Mouse (Mus musculus): ENCODE data around the gene Mthfsd. TPM values are rescaled to one million over a fixed set of nuclear protein-coding genes. Genes with fewer than 3 reads are reported as not detected.
"Not testable (repeated sequence)": the region's sequence is repeated elsewhere in the genome, so short reads cannot be mapped to it uniquely, and the experiment has no call there.

Gene Mthfsd
- 45.2 and 45.8 TPM in 2 replicates for polyA plus RNA-seq (2016; fragmentation: Nextera tagmentation; extraction: Ambion mirVana)

GRCm38 (mm10) chr8:121107668-121108656 is at the start of gene Mthfsd:
Gene Mthfsd (minus strand): TSS chr8:121108392.
- H3K9ac ChIP-seq = peak within 1 kb of the TSS; percentile 90
- 1% methylated on average over 75 of the region's 75 CpGs for WGBS
- H3K4me1 ChIP-seq (replicated peaks) = peaks cover 24% of the 10 kb centered on the region
- peak within 1 kb of the TSS; percentile 78 for H3K4me2 ChIP-seq
- peaks cover 23% of the 10 kb centered on the region for H3K36me3 ChIP-seq
- H3K27ac ChIP-seq (ENCODE audit: poor library complexity, severe bottlenecking) = peak within 1 kb of the TSS; percentile 69
- H3K4me3 ChIP-seq = peak within 1 kb of the TSS; percentile 81
- peaks cover 8% of the 10 kb centered on the region for H3K27me3 ChIP-seq (replicated peaks)
- H3K9me3 ChIP-seq (replicated peaks) = no peaks in the 10 kb centered on the region
- ATAC-seq (ENCODE audit: insufficient number of reproducible peaks, low FRiP score) = peak; percentile 93

GRCm38 (mm10) chr8:121156990-121157491 is 48.8 kb upstream of the Mthfsd start:
- 85% methylated on average over 7 of the region's 7 CpGs for WGBS
- Histone ChIP-seq H3K4me2 (no peak overlapping the region), H3K9me3 (replicated peaks) (no peaks in the 10 kb centered on the region), H3K4me3 (no peak overlapping the region), H3K27me3 (replicated peaks) (no peaks in the 10 kb centered on the region), H3K4me1 (replicated peaks) (peaks cover 34% of the 10 kb centered on the region), H3K27ac (ENCODE audit: poor library complexity, severe bottlenecking) (no peak overlapping the region), H3K36me3 (no peaks in the 10 kb centered on the region), H3K9ac (0 out of 2 replicates have a peak overlapping the region, but pooled peaks have one; percentile 14)
- ATAC-seq (ENCODE audit: insufficient number of reproducible peaks, low FRiP score) = no peak

- no peak overlapping the region for H3K27ac ChIP-seq (ENCODE audit: poor library complexity, severe bottlenecking)
- H3K36me3 ChIP-seq = no peaks in the 10 kb centered on the region
- WGBS = 26% methylated on average over 12 of the region's 12 CpGs
- peaks cover 13% of the 10 kb centered on the region for H3K27me3 ChIP-seq (replicated peaks)
- H3K4me3 ChIP-seq = no peak overlapping the region
- H3K4me2 ChIP-seq = peak overlapping the region; percentile 16; the same call in 1 of the 2 replicates
- no peaks in the 10 kb centered on the region for H3K9me3 ChIP-seq (replicated peaks)
- H3K9ac ChIP-seq = no peak overlapping the region
- H3K4me1 ChIP-seq (replicated peaks) = peaks cover 32% of the 10 kb centered on the region
- no peak for ATAC-seq (ENCODE audit: insufficient number of reproducible peaks, low FRiP score)
These were observed 44.2 kb upstream of the Mthfsd start for GRCm38 (mm10) chr8:121152394-121152793.

GRCm38 (mm10) chr8:121148573-121149083 is 40.4 kb upstream of the Mthfsd start:
- WGBS = 11% methylated on average over 8 of the region's 8 CpGs
- H3K27me3 ChIP-seq (replicated peaks) = peaks cover 22% of the 10 kb centered on the region
- no peak overlapping the region for H3K9ac ChIP-seq
- H3K4me1 ChIP-seq (replicated peaks) = peaks cover 28% of the 10 kb centered on the region
- no peak overlapping the region for H3K27ac ChIP-seq (ENCODE audit: poor library complexity, severe bottlenecking)
- ATAC-seq (ENCODE audit: insufficient number of reproducible peaks, low FRiP score) = no peak
- peak overlapping the region; percentile 18; the same call in 1 of the 2 replicates for H3K4me2 ChIP-seq
- H3K4me3 ChIP-seq = no peak overlapping the region
- H3K9me3 ChIP-seq (replicated peaks) = no peaks in the 10 kb centered on the region
- no peaks in the 10 kb centered on the region for H3K36me3 ChIP-seq

GRCm38 (mm10) chr8:121145457-121146134 is 37.4 kb upstream of the Mthfsd start:
- not testable (repeated sequence) for H3K4me2 ChIP-seq; H3K9me3 ChIP-seq (replicated peaks); H3K27ac ChIP-seq (ENCODE audit: poor library complexity, severe bottlenecking); H3K4me3 ChIP-seq; H3K36me3 ChIP-seq; ATAC-seq (ENCODE audit: insufficient number of reproducible peaks, low FRiP score); H3K9ac ChIP-seq
- Histone ChIP-seq H3K27me3 (replicated peaks) (peaks cover 19% of the 10 kb centered on the region), H3K4me1 (replicated peaks) (peaks cover 18% of the 10 kb centered on the region)
- 63% methylated on average over 4 of the region's 6 CpGs for WGBS

- WGBS = 89% methylated on average over 6 of the region's 6 CpGs
- no peak for ATAC-seq (ENCODE audit: insufficient number of reproducible peaks, low FRiP score)
These were observed 28.7 kb upstream of the Mthfsd start for GRCm38 (mm10) chr8:121136856-121137255.

GRCm38 (mm10) chr8:121134512-121134911 is 26.3 kb upstream of the Mthfsd start:
- Histone ChIP-seq H3K36me3 (peaks cover 24% of the 10 kb centered on the region), H3K4me2 (no peak overlapping the region), H3K27me3 (replicated peaks) (peaks cover 26% of the 10 kb centered on the region), H3K4me3 (no peak overlapping the region), H3K9ac (no peak overlapping the region), H3K27ac (ENCODE audit: poor library complexity, severe bottlenecking) (no peak overlapping the region), H3K9me3 (replicated peaks) (peaks cover 26% of the 10 kb centered on the region), H3K4me1 (replicated peaks) (peaks cover 7% of the 10 kb centered on the region)
- WGBS = 78% methylated on average over 11 of the region's 11 CpGs
- no peak for ATAC-seq (ENCODE audit: insufficient number of reproducible peaks, low FRiP score)

More at GRCm38 (mm10) chr8:121136856-121137255, 28.7 kb upstream of the Mthfsd start:
- Histone ChIP-seq H3K4me2 (no peak overlapping the region), H3K27me3 (replicated peaks) (peaks cover 7% of the 10 kb centered on the region), H3K4me3 (no peak overlapping the region), H3K36me3 (peaks cover 24% of the 10 kb centered on the region), H3K9ac (no peak overlapping the region), H3K4me1 (replicated peaks) (peaks cover 7% of the 10 kb centered on the region), H3K9me3 (replicated peaks) (peaks cover 26% of the 10 kb centered on the region), H3K27ac (ENCODE audit: poor library complexity, severe bottlenecking) (no peak overlapping the region)

- Histone ChIP-seq H3K4me1 (replicated peaks) (peaks cover 12% of the 10 kb centered on the region), H3K9ac (no peak overlapping the region), H3K27me3 (replicated peaks) (peaks cover 30% of the 10 kb centered on the region), H3K9me3 (replicated peaks) (peaks cover 26% of the 10 kb centered on the region), H3K36me3 (peaks cover 24% of the 10 kb centered on the region), H3K4me3 (no peak overlapping the region), H3K4me2 (no peak overlapping the region), H3K27ac (ENCODE audit: poor library complexity, severe bottlenecking) (no peak overlapping the region)
- WGBS = 82% methylated on average over 10 of the region's 10 CpGs
- no peak for ATAC-seq (ENCODE audit: insufficient number of reproducible peaks, low FRiP score)
These were observed 25.9 kb upstream of the Mthfsd start for GRCm38 (mm10) chr8:121134102-121134501.

- Histone ChIP-seq H3K4me2 (no peak overlapping the region), H3K27ac (ENCODE audit: poor library complexity, severe bottlenecking) (no peak overlapping the region), H3K4me3 (no peak overlapping the region), H3K36me3 (peaks cover 19% of the 10 kb centered on the region), H3K27me3 (replicated peaks) (peaks cover 40% of the 10 kb centered on the region), H3K9ac (no peak overlapping the region), H3K9me3 (replicated peaks) (peaks cover 20% of the 10 kb centered on the region), H3K4me1 (replicated peaks) (peaks cover 22% of the 10 kb centered on the region)
- no peak for ATAC-seq (ENCODE audit: insufficient number of reproducible peaks, low FRiP score)
- WGBS = 72% methylated on average over 5 of the region's 5 CpGs
These were observed 24.8 kb upstream of the Mthfsd start for GRCm38 (mm10) chr8:121132961-121133513.

GRCm38 (mm10) chr8:121130522-121130921 is 22.3 kb upstream of the Mthfsd start:
- H3K27ac ChIP-seq (ENCODE audit: poor library complexity, severe bottlenecking) = no peak overlapping the region
- no peak for ATAC-seq (ENCODE audit: insufficient number of reproducible peaks, low FRiP score)

More at GRCm38 (mm10) chr8:121130522-121130921, 22.3 kb upstream of the Mthfsd start:
- Histone ChIP-seq H3K9ac (no peak overlapping the region), H3K4me1 (replicated peaks) (peaks cover 44% of the 10 kb centered on the region), H3K9me3 (replicated peaks) (no peaks in the 10 kb centered on the region), H3K27me3 (replicated peaks) (peaks cover 63% of the 10 kb centered on the region), H3K4me2 (no peak overlapping the region), H3K36me3 (no peaks in the 10 kb centered on the region), H3K4me3 (no peak overlapping the region)
- WGBS = 40% methylated on average over 5 of the region's 5 CpGs
